Mouse (Mus musculus) megakaryocyte, embryonic 14.5 days (primary cell): Measurements from ENCODE around the gene Rad18.

Source experiments
- FLI1 ChIP-seq: IDR thresholded peaks from 2 replicates; pipeline ENCODE4 v1.6.1; 2012; ENCODE audit warnings: low read length, inconsistent platforms, mixed read lengths
- GATA1 ChIP-seq: IDR thresholded peaks from 3 replicates; pipeline ENCODE4 v1.6.1; 2012; ENCODE audit warnings: mixed read lengths, low read length, inconsistent platforms, borderline replicate concordance

DNA sequence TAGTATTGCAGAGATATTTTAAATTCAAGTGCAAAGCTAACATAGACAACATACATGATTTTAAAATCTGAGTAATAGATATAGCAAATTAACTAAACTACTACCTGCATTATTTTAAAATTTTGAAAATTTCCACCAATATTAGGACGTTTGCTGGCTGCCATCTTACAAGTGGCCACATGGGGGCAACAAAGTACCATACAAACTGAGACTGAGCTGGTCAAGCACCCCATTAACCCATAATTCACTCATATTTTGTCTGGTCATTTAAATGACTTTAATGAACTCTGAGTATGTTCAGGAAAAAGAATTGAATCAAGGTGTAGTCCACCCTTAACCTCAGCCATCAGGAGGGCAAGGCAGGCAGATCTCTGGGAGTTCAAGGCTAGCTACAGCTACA, 3.9 kb upstream of the Rad18 start:
- TF ChIP-seq GATA1: no peak
- TF ChIP-seq FLI1: no peak
